Mouse (Mus musculus): Measurements from ENCODE around the gene Hist3h2ba.

- peak; percentile 38 for TF ChIP-seq POLR2A (IDR thresholded peaks at IDR 0.05; ENCODE audit: low read depth, low read length)
- peak in 1 of 2 experiments; percentile 54; a peak in 2 of 4 replicates for TF ChIP-seq CTCF (conservative IDR thresholded peaks at IDR 0.05 in 1 of 2, IDR thresholded peaks at IDR 0.05 in 1 of 2; ENCODE audit: low read depth in 2 of 2, low read length in 2 of 2)
- no peak for TF ChIP-seq HCFC1 (IDR thresholded peaks at IDR 0.05; ENCODE audit: low read depth, low read length)
- TF ChIP-seq CHD2 (IDR thresholded peaks at IDR 0.05; ENCODE audit: low read length), result no peak
- TF ChIP-seq ELF1 (IDR thresholded peaks at IDR 0.05; ENCODE audit: low read depth, low read length), result peak; percentile 52
- peak; percentile 65 for TF ChIP-seq NRF1 (IDR thresholded peaks at IDR 0.05; ENCODE audit: low read depth, low read length)
Observed at GRCm38 (mm10) chr11:58959921-58960465, 11.3 kb downstream of the Hist3h2ba start.

Measured in CH12.LX (cell line).